Mouse (Mus musculus) kidney, postnatal 14 days (tissue): ENCODE data around the gene Mfn2.
A peak's percentile ranks its signal among the peaks of the same experiment; 100 is the strongest.

Source experiments
- DNase-seq: peaks from one replicate; pipeline ENCODE4 v3.0.0; 2022; ENCODE audit warnings: mixed read lengths

Gene Mfn2

GRCm38 (mm10) chr4:147909486-147909885 lies 5.0 kb upstream of the Mfn2 start:
- DNase-seq: no peak

- no peak for DNase-seq
These were observed 1.7 kb upstream of the Mfn2 start for GRCm38 (mm10) chr4:147906230-147906629.

- no peak for DNase-seq
These were observed 671 bp upstream of the Mfn2 start for GRCm38 (mm10) chr4:147905090-147905659.

- no peak for DNase-seq
These were observed 903 bp downstream of the Mfn2 start for GRCm38 (mm10) chr4:147903601-147904000.

GRCm38 (mm10) chr4:147902906-147903500 lies 1.5 kb downstream of the Mfn2 start:
- no peak for DNase-seq

- no peak for DNase-seq
These were observed 4.1 kb downstream of the Mfn2 start for GRCm38 (mm10) chr4:147900452-147900851.

GRCm38 (mm10) chr4:147897348-147897747 lies 7.2 kb downstream of the Mfn2 start:
- DNase-seq: no peak

- DNase-seq: no peak
These were observed 8.1 kb downstream of the Mfn2 start for GRCm38 (mm10) chr4:147896411-147896810.

- DNase-seq: no peak
These were observed 8.6 kb downstream of the Mfn2 start for GRCm38 (mm10) chr4:147895815-147896330.

GRCm38 (mm10) chr4:147890341-147890740 lies 14.2 kb downstream of the Mfn2 start:
- no peak for DNase-seq

GRCm38 (mm10) chr4:147888237-147888636 lies 16.3 kb downstream of the Mfn2 start:
- DNase-seq: no peak

GRCm38 (mm10) chr4:147887277-147887676 lies 17.2 kb downstream of the Mfn2 start:
- DNase-seq: no peak

GRCm38 (mm10) chr4:147886158-147886557 lies 18.3 kb downstream of the Mfn2 start:
- DNase-seq: no peak

GRCm38 (mm10) chr4:147884138-147884537 lies 20.4 kb downstream of the Mfn2 start:
- no peak for DNase-seq

- DNase-seq: no peak
These were observed 21.5 kb downstream of the Mfn2 start for GRCm38 (mm10) chr4:147883041-147883440.

GRCm38 (mm10) chr4:147881792-147882191 lies 22.7 kb downstream of the Mfn2 start:
- no peak for DNase-seq

GRCm38 (mm10) chr4:147879865-147880264 lies 24.6 kb downstream of the Mfn2 start:
- DNase-seq: no peak

GRCm38 (mm10) chr4:147879456-147879855 lies 25.0 kb downstream of the Mfn2 start:
- DNase-seq: no peak

GRCm38 (mm10) chr4:147878537-147878936 lies 26.0 kb downstream of the Mfn2 start:
- no peak for DNase-seq

- no peak for DNase-seq
These were observed 28.5 kb downstream of the Mfn2 start for GRCm38 (mm10) chr4:147875852-147876575.

GRCm38 (mm10) chr4:147869238-147869637 lies 35.3 kb downstream of the Mfn2 start:
- DNase-seq: no peak

- DNase-seq: peak; percentile 98
These were observed 36.0 kb downstream of the Mfn2 start, which contains the start of the genes Miip and Fv1 for GRCm38 (mm10) chr4:147868450-147869031. TSS of gene Miip (minus strand) at chr4:147868816. TSS of gene Fv1 (plus strand) at chr4:147868979.
